Comparison of ENCODE assay signal across 28 mouse cellular contexts in genomic region chr7:4063714-4064425, GRCm38 (mm10). TPM values are rescaled to one million over a fixed set of nuclear protein-coding genes. Genes with fewer than 3 reads are reported as not detected.
A peak's percentile ranks its signal among the peaks of the same experiment; 100 is the strongest.
DNase-seq lines count a peak whose midpoint lies in the region; ATAC-seq and TF ChIP-seq lines count a peak whose summit lies in the region.
"Had no signal": no experiment of that assay in that cellular context is flagged by ENCODE, and none has a peak within 500 bp of the region (broad histone marks: within the 10 kb centered on the region; RNA-seq: fewer than 3 reads in every experiment).

No protein-coding gene starts in this region.

- no peak for ATAC-seq in liver, embryonic 11.5 days (replicated peaks; ENCODE audit: low FRiP score)
- peak; percentile 79 to 87 for ATAC-seq in hematopoietic stem cell, adult 5-6 weeks (replicated peaks in 1 of 2; ENCODE audit: insufficient read depth in 1 of 2, low FRiP score in 2 of 2, low TSS enrichment in 1 of 2, low read depth in 1 of 2, poor library complexity in 2 of 2, severe bottlenecking in 2 of 2)
- peak; percentile 48; the same call in 1 of the 2 replicates for ATAC-seq in neutrophil, adult 5-6 weeks (ENCODE audit: extremely low read depth, insufficient number of reproducible peaks, low FRiP score, poor library complexity, severe bottlenecking)
- ATAC-seq: forebrain, embryonic 15.5 days; hindbrain, embryonic 16.5 days; Patski had no signal

- no peaks in the 10 kb centered on the region for H3K79me2 ChIP-seq in liver, adult 2 months (ENCODE audit: control insufficient read depth, insufficient read depth, low read length)

- 79% methylated on average over 1 of the region's 1 CpGs for WGBS in liver, adult 2 months
- WGBS in liver, embryonic 11.5 days = 95% methylated on average over 1 of the region's 1 CpGs
- WGBS in bone marrow, adult 2 months = 42% methylated on average over 1 of the region's 1 CpGs

- DNase-seq in liver, adult 2 months (ENCODE audit: extremely low read depth, low read depth, low spot score) = peak; percentile 30
- no peak for DNase-seq in liver, embryonic 11.5 days (ENCODE audit: low spot score)
- no peak for DNase-seq in kidney, postnatal 36 days
- no peak for DNase-seq in left cerebral cortex, postnatal 25 days (ENCODE audit: low spot score in 2 of 2)
- DNase-seq in thymus, postnatal 0 days (ENCODE audit: low spot score) = no peak
- DNase-seq: adrenal gland, postnatal 10 days; cerebellum, adult 18-20 months; cerebellum, postnatal 14 days; gastrocnemius, postnatal 25 days; heart, postnatal 10 days; kidney, adult 18-20 months; kidney, postnatal 4 days; layer of hippocampus, postnatal 36 days; liver; lung, adult 18-20 months; lung, postnatal 10 days; retina, postnatal 1 day; right cerebral cortex, postnatal 14 days had no signal

- H3K4me1 ChIP-seq in liver, adult 2 months (ENCODE audit: control insufficient read depth, insufficient read depth, low read length) = no peaks in the 10 kb centered on the region
- H3K4me1 ChIP-seq in liver, embryonic 11.5 days (replicated peaks; ENCODE audit: control insufficient read depth, insufficient read depth, low read length) = no peaks in the 10 kb centered on the region
- H3K4me1 ChIP-seq in bone marrow, adult 2 months (ENCODE audit: control insufficient read depth, insufficient read depth, low read length) = peaks cover 6% of the 10 kb centered on the region
- H3K4me1 ChIP-seq: forebrain, embryonic 15.5 days; heart, embryonic 13.5 days; midbrain, embryonic 12.5 days had no signal

- intact Hi-C loops in left cerebral cortex, postnatal 25 days (cut with DNase I) = loop anchor here (2.0 kb wide), 1 partner anchor 23 kb away; no protein-coding TSS in a partner anchor

- TF ChIP-seq CTCF in liver, adult 2 months (IDR thresholded peaks at IDR 0.05; ENCODE audit: low read depth, low read length) = no peak
- TF ChIP-seq CTCF in bone marrow, adult 2 months (IDR thresholded peaks at IDR 0.05; ENCODE audit: control insufficient read depth, insufficient read depth, low read length) = no peak

- H3K27me3 ChIP-seq in liver, adult 2 months (ENCODE audit: control insufficient read depth, insufficient read depth, low read length) = no peaks in the 10 kb centered on the region
- no peaks in the 10 kb centered on the region for H3K27me3 ChIP-seq in liver, embryonic 11.5 days (replicated peaks; ENCODE audit: control insufficient read depth, insufficient read depth, low read length)
- H3K27me3 ChIP-seq: forebrain, embryonic 15.5 days; heart, embryonic 13.5 days; midbrain, embryonic 12.5 days; Patski had no signal

- no peak overlapping the region for H3K4me2 ChIP-seq in liver, embryonic 11.5 days
- H3K4me2 ChIP-seq: forebrain, embryonic 15.5 days; heart, embryonic 13.5 days; midbrain, embryonic 12.5 days had no signal

- TF ChIP-seq POLR2A in liver, adult 2 months (IDR thresholded peaks at IDR 0.05; ENCODE audit: extremely low read depth, insufficient read depth, low read length) = no peak
- TF ChIP-seq POLR2A in bone marrow, adult 2 months (IDR thresholded peaks at IDR 0.05; ENCODE audit: borderline replicate concordance, control insufficient read depth, low read depth, low read length) = no peak

- no peak overlapping the region for H3K27ac ChIP-seq in liver, adult 2 months (replicated peaks; ENCODE audit: insufficient read depth, low read depth, low read length)
- no peak overlapping the region for H3K27ac ChIP-seq in liver, embryonic 11.5 days (ENCODE audit: low read depth, low read length)
- H3K27ac ChIP-seq in bone marrow, adult 2 months (ENCODE audit: control insufficient read depth, insufficient read depth, low read depth, low read length, poor library complexity) = peak overlapping the region; percentile 61; the same call in 1 of the 2 replicates
- H3K27ac ChIP-seq: forebrain, embryonic 15.5 days; heart, embryonic 13.5 days; midbrain, embryonic 12.5 days; stomach, postnatal 0 days had no signal

- H3K4me3 ChIP-seq in liver, adult 2 months (ENCODE audit: insufficient read depth, low read depth, low read length) = no peak overlapping the region
- H3K4me3 ChIP-seq in liver, embryonic 11.5 days (ENCODE audit: low read depth, low read length) = no peak overlapping the region
- no peak overlapping the region for H3K4me3 ChIP-seq in bone marrow, adult 2 months (replicated peaks; ENCODE audit: control insufficient read depth, low read depth, low read length)
- H3K4me3 ChIP-seq: forebrain, embryonic 15.5 days; heart, embryonic 13.5 days; megakaryocyte, embryonic 14.5 days; midbrain, embryonic 12.5 days had no signal

- no peaks in the 10 kb centered on the region for H3K9me3 ChIP-seq in liver, embryonic 11.5 days (ENCODE audit: control insufficient read depth, low read length)
- H3K9me3 ChIP-seq: forebrain, embryonic 15.5 days; heart, embryonic 13.5 days; megakaryocyte, embryonic 14.5 days; midbrain, embryonic 12.5 days had no signal

- no peak overlapping the region for H3K9ac ChIP-seq in liver, adult 2 months (ENCODE audit: low read depth, low read length)
- H3K9ac ChIP-seq in liver, embryonic 11.5 days (ENCODE audit: low read depth, low read length) = no peak overlapping the region
- H3K9ac ChIP-seq: forebrain, embryonic 15.5 days; heart, embryonic 13.5 days; midbrain, embryonic 12.5 days had no signal

- no peaks in the 10 kb centered on the region for H3K36me3 ChIP-seq in liver, adult 2 months (ENCODE audit: control insufficient read depth, insufficient read depth, low read length)
- no peaks in the 10 kb centered on the region for H3K36me3 ChIP-seq in liver, embryonic 11.5 days (ENCODE audit: control insufficient read depth, insufficient read depth, low read length)
- H3K36me3 ChIP-seq: forebrain, embryonic 15.5 days; heart, embryonic 13.5 days; midbrain, embryonic 12.5 days had no signal

RNA-seq across cellular contexts. Expression of gene Lair1, which starts 0.9 kb away (rescaled TPM):
- 3.7 and 5.8 TPM in 2 replicates for total RNA-seq in liver, adult 2 months (2014; rRNA removed)
- polyA plus RNA-seq in liver, adult 2 months (2012; rRNA removed) = 1.4 and 3.7 TPM in 2 replicates
- polyA plus RNA-seq in liver, embryonic 11.5 days (2014; fragmentation: Nextera tagmentation; extraction: Ambion mirVana) = 1.2 and 1.7 TPM in 2 replicates
- polyA plus RNA-seq in bone marrow, adult 2 months (2011; ENCODE audit: insufficient read depth, insufficient read length, low replicate concordance, missing spikeins) = 4.8 and 8.8 TPM in 2 replicates
- total RNA-seq in hematopoietic stem cell, adult 5-6 weeks (2017) = 58.2 and 81.5 TPM in 2 replicates
- total RNA-seq in neutrophil, adult 5-6 weeks (2017) = 22.3 and 23.0 TPM in 2 replicates
- total RNA-seq in left cerebral cortex, postnatal 25 days (2021) = 1 to 10 TPM; 5.2 to 6.6 TPM
- 6.6 and 8.0 TPM in 2 replicates for polyA plus RNA-seq in thymus, postnatal 0 days (2015; fragmentation: Nextera tagmentation; extraction: Ambion mirVana)

RNA-seq across cellular contexts. Expression of gene Ttyh1, which starts 55.3 kb away (rescaled TPM):
- 0.65 and 2.8 TPM in 2 replicates for total RNA-seq in liver, adult 2 months (2014; rRNA removed)
- polyA plus RNA-seq in liver, adult 2 months (2012; rRNA removed) = 2.3 and 2.4 TPM in 2 replicates
- 0.58 and 0.85 TPM in 2 replicates for polyA plus RNA-seq in liver, embryonic 11.5 days (2014; fragmentation: Nextera tagmentation; extraction: Ambion mirVana)
- polyA plus RNA-seq in bone marrow, adult 2 months (2011; ENCODE audit: insufficient read depth, insufficient read length, low replicate concordance, missing spikeins) = 5.3 TPM in 1 of 2 replicates, not detected in the other
- total RNA-seq in hematopoietic stem cell, adult 5-6 weeks (2017) = 3.6 TPM in 1 of 2 replicates, not detected in the other
- 0.12 TPM in 1 of 2 replicates, not detected in the other for total RNA-seq in neutrophil, adult 5-6 weeks (2017)
- total RNA-seq in left cerebral cortex, postnatal 25 days (2021) = 100 to 1,000 TPM; 743 to 807 TPM
- 0.76 and 0.96 TPM in 2 replicates for polyA plus RNA-seq in thymus, postnatal 0 days (2015; fragmentation: Nextera tagmentation; extraction: Ambion mirVana)

Comparison
In these comparisons a context has a peak if more than half of its experiments do, and no peak if none do; other contexts are left out.
1. RNA of gene Ttyh1, which starts 55.3 kb away (total RNA-seq): 743 to 807 TPM in left cerebral cortex, postnatal 25 days; 3.6 TPM in hematopoietic stem cell, adult 5-6 weeks, 0.65 to 2.8 TPM in liver, adult 2 months and 0.12 TPM in neutrophil, adult 5-6 weeks; every median in the first group is over 100 times any median in the second.